Mouse (Mus musculus): ENCODE data around the gene Zfp663. TPM values are rescaled to one million over a fixed set of nuclear protein-coding genes. Genes with fewer than 3 reads are reported as not detected.

Zfp663 gene
- 0.37 TPM in 1 of 2 replicates, not detected in the other for total RNA-seq (2012; rRNA removed)

GRCm38 (mm10) chr2:165368496-165368895 lies at the start of gene Zfp663:
Zfp663 (minus strand) TSS chr2:165368729.
- TF ChIP-seq MAFK (IDR thresholded peaks at IDR 0.05; ENCODE audit: insufficient read depth, low read depth, low read length) (no peak), HCFC1 (IDR thresholded peaks at IDR 0.05; ENCODE audit: borderline replicate concordance, insufficient read depth, low read length) (no peak), ZC3H11A (IDR thresholded peaks at IDR 0.05; ENCODE audit: borderline replicate concordance, low read depth, low read length) (no peak), ZNF384 (IDR thresholded peaks at IDR 0.05; ENCODE audit: low read depth, low read length) (no peak), CHD2 (IDR thresholded peaks at IDR 0.05; ENCODE audit: low read depth, low read length) (no peak)
- Histone ChIP-seq H3K27ac (ENCODE audit: insufficient read depth, low read depth, low read length, poor library complexity, severe bottlenecking) (no peak within 1 kb of the TSS), H3K9ac (ENCODE audit: insufficient read depth, low read depth, low read length, poor library complexity, severe bottlenecking) (peak within 1 kb of the TSS; percentile 8; the same call in 1 of the 2 replicates)

GRCm38 (mm10) chr2:165417291-165417690 lies 48.8 kb upstream of the Zfp663 start:
- no peak for TF ChIP-seq ZC3H11A (IDR thresholded peaks at IDR 0.05; ENCODE audit: borderline replicate concordance, low read depth, low read length)
- TF ChIP-seq HCFC1 (IDR thresholded peaks at IDR 0.05; ENCODE audit: borderline replicate concordance, insufficient read depth, low read length): no peak
- no peak for TF ChIP-seq ZNF384 (IDR thresholded peaks at IDR 0.05; ENCODE audit: low read depth, low read length)
- no peak for TF ChIP-seq CHD2 (IDR thresholded peaks at IDR 0.05; ENCODE audit: low read depth, low read length)
- no peak for TF ChIP-seq MAFK (IDR thresholded peaks at IDR 0.05; ENCODE audit: insufficient read depth, low read depth, low read length)
- no peaks in the 10 kb centered on the region for H3K36me3 ChIP-seq (ENCODE audit: control insufficient read depth, insufficient read depth, low read length, poor library complexity, severe bottlenecking)
- DNase-seq (ENCODE audit: low read depth, low spot score): no peak
- no peak overlapping the region for H3K27ac ChIP-seq (ENCODE audit: insufficient read depth, low read depth, low read length, poor library complexity, severe bottlenecking)
- H3K9ac ChIP-seq (ENCODE audit: insufficient read depth, low read depth, low read length, poor library complexity, severe bottlenecking): no peak overlapping the region
- in situ Hi-C loops (cut with MboI; ENCODE audit: low sequenced_read_pairs in 2 of 2, unreplicated experiment in 2 of 2): no loop called here
- no peaks in the 10 kb centered on the region for H3K9me3 ChIP-seq (ENCODE audit: control insufficient read depth, insufficient read depth, low read depth, low read length)
- H3K4me1 ChIP-seq (ENCODE audit: control insufficient read depth in 2 of 2, insufficient read depth in 2 of 2, low read length in 2 of 2, poor library complexity in 1 of 2): peaks cover 0 to 13% of the 10 kb centered on the region in 2 experiments; a peak in 1 of 4 replicates
- no peak overlapping the region for H3K4me3 ChIP-seq (ENCODE audit: insufficient read depth in 1 of 2, low read depth in 1 of 2, low read length in 2 of 2, poor library complexity in 1 of 2, severe bottlenecking in 1 of 2)

More at GRCm38 (mm10) chr2:165368496-165368895, at the start of gene Zfp663:
- H3K36me3 ChIP-seq (ENCODE audit: control insufficient read depth, insufficient read depth, low read length, poor library complexity, severe bottlenecking): no peaks in the 10 kb centered on the region
- DNase-seq (ENCODE audit: low read depth, low spot score): no peak
- in situ Hi-C loops (cut with MboI; ENCODE audit: low sequenced_read_pairs in 2 of 2, unreplicated experiment in 2 of 2): no loop called here
- H3K4me1 ChIP-seq (ENCODE audit: control insufficient read depth in 2 of 2, insufficient read depth in 2 of 2, low read length in 2 of 2, poor library complexity in 1 of 2): peaks cover 0 to 19% of the 10 kb centered on the region in 2 experiments; a peak in 2 of 4 replicates
- peak within 1 kb of the TSS; percentile 53 to 60 for H3K4me3 ChIP-seq (ENCODE audit: insufficient read depth in 1 of 2, low read depth in 1 of 2, low read length in 2 of 2, poor library complexity in 1 of 2, severe bottlenecking in 1 of 2)
- no peaks in the 10 kb centered on the region for H3K9me3 ChIP-seq (ENCODE audit: control insufficient read depth, insufficient read depth, low read depth, low read length)

GRCm38 (mm10) chr2:165415795-165416194 lies 47.3 kb upstream of the Zfp663 start:
- Histone ChIP-seq H3K4me1 (ENCODE audit: control insufficient read depth in 2 of 2, insufficient read depth in 2 of 2, low read length in 2 of 2, poor library complexity in 1 of 2) (peaks cover 0 to 13% of the 10 kb centered on the region in 2 experiments; a peak in 1 of 4 replicates), H3K9me3 (ENCODE audit: control insufficient read depth, insufficient read depth, low read depth, low read length) (no peaks in the 10 kb centered on the region), H3K9ac (ENCODE audit: insufficient read depth, low read depth, low read length, poor library complexity, severe bottlenecking) (no peak overlapping the region), H3K4me3 (ENCODE audit: insufficient read depth in 1 of 2, low read depth in 1 of 2, low read length in 2 of 2, poor library complexity in 1 of 2, severe bottlenecking in 1 of 2) (no peak overlapping the region), H3K27ac (ENCODE audit: insufficient read depth, low read depth, low read length, poor library complexity, severe bottlenecking) (no peak overlapping the region), H3K36me3 (ENCODE audit: control insufficient read depth, insufficient read depth, low read length, poor library complexity, severe bottlenecking) (no peaks in the 10 kb centered on the region)
- no peak for DNase-seq (ENCODE audit: low read depth, low spot score)
- in situ Hi-C loops (cut with MboI; ENCODE audit: low sequenced_read_pairs in 2 of 2, unreplicated experiment in 2 of 2): no loop called here
- TF ChIP-seq CHD2 (IDR thresholded peaks at IDR 0.05; ENCODE audit: low read depth, low read length) (no peak), ZNF384 (IDR thresholded peaks at IDR 0.05; ENCODE audit: low read depth, low read length) (no peak)

GRCm38 (mm10) chr2:165415141-165415721 lies 46.7 kb upstream of the Zfp663 start:
- no peak for TF ChIP-seq MAFK (IDR thresholded peaks at IDR 0.05; ENCODE audit: insufficient read depth, low read depth, low read length)
- no peak for TF ChIP-seq CHD2 (IDR thresholded peaks at IDR 0.05; ENCODE audit: low read depth, low read length)
- no peak for TF ChIP-seq ZNF384 (IDR thresholded peaks at IDR 0.05; ENCODE audit: low read depth, low read length)
- no peak for TF ChIP-seq ZC3H11A (IDR thresholded peaks at IDR 0.05; ENCODE audit: borderline replicate concordance, low read depth, low read length)
- no peak for TF ChIP-seq HCFC1 (IDR thresholded peaks at IDR 0.05; ENCODE audit: borderline replicate concordance, insufficient read depth, low read length)
- DNase-seq (ENCODE audit: low read depth, low spot score): no peak
- Histone ChIP-seq H3K9me3 (ENCODE audit: control insufficient read depth, insufficient read depth, low read depth, low read length) (no peaks in the 10 kb centered on the region), H3K27ac (ENCODE audit: insufficient read depth, low read depth, low read length, poor library complexity, severe bottlenecking) (no peak overlapping the region), H3K4me3 (ENCODE audit: insufficient read depth in 1 of 2, low read depth in 1 of 2, low read length in 2 of 2, poor library complexity in 1 of 2, severe bottlenecking in 1 of 2) (no peak overlapping the region), H3K9ac (ENCODE audit: insufficient read depth, low read depth, low read length, poor library complexity, severe bottlenecking) (no peak overlapping the region), H3K4me1 (ENCODE audit: control insufficient read depth in 2 of 2, insufficient read depth in 2 of 2, low read length in 2 of 2, poor library complexity in 1 of 2) (peaks cover 0 to 9% of the 10 kb centered on the region in 2 experiments; a peak in 1 of 4 replicates), H3K36me3 (ENCODE audit: control insufficient read depth, insufficient read depth, low read length, poor library complexity, severe bottlenecking) (no peaks in the 10 kb centered on the region)
- in situ Hi-C loops (cut with MboI; ENCODE audit: low sequenced_read_pairs in 2 of 2, unreplicated experiment in 2 of 2): no loop called here
